Mouse (Mus musculus) kidney, postnatal 4 days (tissue): ENCODE results near the gene Gm10337.

Source experiments
- DNase-seq, 2 experiments: peaks; one replicate each; pipeline ENCODE4 v3.0.0; 2021; ENCODE audit warnings: mixed read lengths in 2 of 2

Gm10337 gene

GRCm38 (mm10) chr15:102501084-102501814 is 2.3 kb upstream of the Gm10337 start:
- DNase-seq: no peak

- no peak for DNase-seq
These were observed 1.2 kb upstream of the Gm10337 start for GRCm38 (mm10) chr15:102502254-102502840.

GRCm38 (mm10) chr15:102503924-102504782 is 631 bp downstream of the Gm10337 start:
- DNase-seq: no peak

DNA sequence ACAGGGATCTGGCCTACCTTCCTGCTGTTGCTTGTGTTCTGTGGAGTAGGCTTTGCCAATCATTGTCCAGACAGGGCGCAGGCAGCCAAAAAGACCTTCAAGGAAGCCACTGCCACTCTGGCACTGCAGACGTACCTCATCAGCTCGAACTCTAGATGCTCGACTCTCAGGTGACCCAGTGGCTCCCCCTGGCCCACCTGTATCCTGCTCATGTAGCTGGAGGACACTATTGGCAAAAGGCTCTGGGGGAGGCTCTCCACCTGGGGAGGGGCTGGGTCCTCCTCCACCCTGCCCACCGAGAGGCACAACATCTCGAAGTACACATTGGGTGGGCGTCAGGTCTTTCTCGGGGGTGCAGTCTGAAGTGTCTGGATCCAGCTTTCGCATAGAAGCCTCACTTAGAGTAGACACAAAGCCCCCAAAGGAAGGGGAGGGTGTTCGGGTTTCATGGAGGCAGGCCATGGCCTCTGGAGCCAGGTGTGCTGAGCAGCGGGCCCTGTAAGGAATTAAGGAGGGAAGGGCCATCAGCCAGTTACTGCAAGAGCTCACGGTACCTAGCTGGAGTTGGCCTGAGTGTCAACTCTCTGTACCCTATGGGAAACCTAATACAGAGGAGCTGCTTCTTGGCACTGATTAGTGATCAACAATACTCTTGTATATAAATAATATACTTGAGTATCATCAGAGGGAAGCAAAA is 1.7 kb downstream of the Gm10337 start:
- peak in 1 of 2 experiments; percentile 28 for DNase-seq

DNA sequence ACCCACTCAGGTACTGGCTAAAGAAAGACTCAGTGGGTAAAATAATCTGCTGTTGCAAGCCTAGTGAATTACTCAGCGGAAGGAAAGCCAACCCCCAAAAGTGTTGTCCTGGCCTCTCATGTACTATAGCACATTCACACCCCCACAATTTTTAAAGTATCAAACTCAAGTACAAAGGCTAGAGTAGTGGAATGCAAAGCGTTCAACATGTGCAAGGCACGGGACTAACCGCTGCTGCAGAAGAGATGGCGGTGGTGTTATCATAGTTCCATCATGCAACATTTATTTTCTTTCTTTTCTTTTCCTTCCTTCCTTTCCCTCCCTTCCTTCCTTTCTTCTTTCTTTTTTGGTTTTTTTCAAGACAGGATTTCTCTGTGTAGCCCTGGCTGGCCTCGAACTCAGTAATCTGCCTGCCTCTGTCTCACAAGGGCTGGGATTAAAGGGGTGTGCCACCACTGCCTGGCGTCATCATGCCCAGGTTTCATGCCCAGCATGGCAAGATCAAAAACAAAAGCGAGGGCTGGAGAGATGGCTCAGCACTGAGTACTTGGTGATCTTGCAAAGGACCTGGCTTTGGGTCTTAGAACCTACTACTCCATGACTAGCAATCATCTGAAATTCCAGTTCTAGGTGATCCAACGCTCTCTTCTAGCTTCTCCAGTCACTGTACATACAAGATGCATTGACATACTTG is 2.4 kb downstream of the Gm10337 start:
- DNase-seq: no peak

GRCm38 (mm10) chr15:102506464-102506830 is 2.9 kb downstream of the Gm10337 start:
- no peak for DNase-seq

DNA sequence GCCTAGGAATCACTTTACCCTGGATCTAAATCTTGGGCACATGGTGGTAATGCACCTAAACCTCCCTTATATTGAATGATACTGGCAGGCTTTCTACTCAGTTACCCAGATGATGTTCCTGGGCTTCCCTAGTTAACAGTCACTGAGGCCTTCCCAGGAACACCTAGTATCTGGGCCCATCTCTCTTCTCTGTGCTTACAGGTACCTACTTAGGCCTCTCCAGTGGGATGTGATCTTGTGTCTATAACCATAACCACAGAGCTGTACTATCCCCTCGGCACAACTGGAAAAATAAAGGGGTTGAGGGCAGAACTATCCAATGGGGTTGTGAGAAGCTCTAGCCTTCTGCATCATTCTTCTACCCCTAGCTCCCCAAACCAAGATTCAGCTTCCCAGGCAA is 3.3 kb downstream of the Gm10337 start:
- no peak for DNase-seq

DNA sequence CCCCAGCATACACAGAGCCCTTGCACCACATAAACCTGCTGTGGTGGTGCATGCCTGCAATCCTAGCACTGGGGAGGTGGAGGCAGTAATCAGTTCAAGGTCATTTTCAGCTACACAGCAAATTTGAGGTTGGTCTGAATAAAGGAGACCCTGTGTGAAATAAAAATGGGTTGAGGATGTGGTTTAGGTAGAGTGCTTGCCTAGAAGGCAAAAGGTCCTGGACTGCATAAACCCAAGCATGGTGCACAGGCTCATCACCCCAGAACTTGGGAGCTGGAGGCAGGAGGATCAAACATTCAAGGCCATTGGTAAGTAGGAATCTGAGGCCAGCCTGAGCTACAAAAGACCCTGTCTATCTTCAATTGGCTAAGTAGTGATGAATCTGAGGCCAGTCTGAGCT is 4.0 kb downstream of the Gm10337 start:
- no peak for DNase-seq

GRCm38 (mm10) chr15:102508336-102508735 is 4.8 kb downstream of the Gm10337 start:
- no peak for DNase-seq

DNA sequence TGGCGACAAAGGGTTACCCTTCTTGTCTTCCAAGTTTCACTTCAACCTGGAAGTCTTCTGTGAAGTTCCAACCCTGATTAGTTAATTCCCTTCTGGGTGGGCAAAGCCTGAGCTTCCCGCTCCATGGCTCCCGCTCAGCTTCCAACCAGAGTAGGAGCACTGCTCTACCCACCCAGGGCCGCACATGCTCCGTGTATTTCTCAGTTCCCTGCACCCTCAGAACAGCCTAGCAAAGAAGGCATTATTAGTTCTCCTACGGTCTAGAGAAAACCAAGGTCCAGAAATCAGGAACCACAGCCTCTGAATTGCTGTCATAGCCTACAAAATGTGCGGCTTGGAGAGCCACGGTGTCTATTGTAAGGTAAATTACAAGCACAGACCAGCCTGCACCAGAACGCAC is 6.6 kb downstream of the Gm10337 start:
- peak; percentile 51 to 59 for DNase-seq

DNA sequence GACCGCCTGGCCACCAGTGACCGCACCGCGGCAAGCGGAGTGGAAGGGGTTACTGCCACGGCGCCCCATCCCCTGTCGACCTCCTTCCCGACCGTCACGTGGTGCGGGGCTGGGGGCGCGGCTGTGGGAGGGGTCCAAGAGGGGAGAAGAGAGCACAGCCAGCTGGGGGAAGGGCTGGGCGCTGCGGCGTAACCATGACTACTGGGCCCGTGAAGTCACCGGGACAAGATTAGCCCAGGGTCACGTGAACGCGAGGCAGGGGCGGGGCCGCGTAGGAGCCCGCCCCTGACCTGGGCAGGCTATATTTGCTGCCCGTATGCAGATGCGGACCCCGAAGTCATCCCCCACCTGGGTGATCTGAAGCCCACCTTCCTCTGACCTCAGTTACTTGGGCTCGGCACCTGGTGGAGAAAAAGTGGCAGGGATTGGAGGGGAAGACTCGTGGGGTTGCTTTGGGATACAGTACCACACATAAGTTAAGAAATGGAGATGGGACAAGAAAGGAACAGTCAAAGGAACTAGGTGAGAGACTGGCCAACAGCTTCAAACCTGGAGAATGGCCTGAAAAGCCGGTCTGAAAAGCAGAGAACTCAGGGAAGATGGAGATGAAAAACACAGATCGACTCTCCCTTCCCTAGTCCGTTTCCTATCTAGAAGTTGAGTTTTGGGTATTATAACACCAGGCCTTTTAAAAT is 7.2 kb downstream of the Gm10337 start:
- peak; percentile 93 to 95 for DNase-seq

DNA sequence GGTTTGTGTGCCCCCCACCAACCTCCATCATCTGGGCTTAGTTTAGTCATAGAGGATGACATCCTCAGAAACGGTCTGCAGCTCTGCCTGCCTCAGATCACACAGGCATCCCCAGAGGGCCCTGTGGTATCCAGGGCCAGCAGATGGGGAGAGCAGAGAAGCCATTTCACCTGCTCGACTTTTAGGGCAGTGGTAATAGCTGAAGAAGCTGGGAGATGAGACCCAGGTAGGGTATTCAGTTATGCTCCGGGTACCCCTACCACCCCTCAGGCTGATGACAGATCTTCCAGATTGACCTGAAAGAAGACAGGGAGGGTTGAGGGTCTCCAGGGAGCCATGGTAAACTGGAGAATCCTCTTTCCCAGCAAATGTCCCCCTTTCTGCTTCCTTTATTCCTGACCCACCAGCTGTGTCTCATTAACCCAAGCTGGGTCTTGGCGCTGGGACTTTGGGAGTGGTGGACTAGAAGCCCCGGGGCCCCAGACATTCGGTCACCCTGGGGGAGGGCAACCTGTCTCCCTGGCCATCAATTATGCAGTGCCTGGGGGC is 7.8 kb downstream of the Gm10337 start:
- DNase-seq: peak; percentile 55 to 66

DNA sequence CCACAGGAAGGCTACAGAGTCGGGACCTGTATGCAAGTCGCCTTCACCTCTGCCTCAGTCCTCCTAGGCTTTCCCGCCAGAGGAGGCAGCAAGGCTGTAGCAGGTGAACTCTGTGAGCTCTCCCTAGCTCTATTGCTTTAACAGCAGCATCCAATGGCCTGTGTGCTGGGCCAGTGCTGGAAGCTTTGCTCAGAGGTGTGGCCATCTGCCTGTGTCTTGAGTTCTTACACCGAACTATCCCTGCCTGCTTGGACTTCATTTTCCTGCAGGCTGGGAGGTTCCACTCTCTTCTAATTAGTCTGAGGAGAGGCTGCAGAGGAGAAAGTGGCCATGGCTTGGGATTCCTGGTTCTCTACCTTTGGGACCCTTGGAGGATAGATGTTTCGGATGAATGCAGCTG is 8.5 kb downstream of the Gm10337 start:
- DNase-seq: no peak

GRCm38 (mm10) chr15:102512471-102512870 is 8.9 kb downstream of the Gm10337 start:
- DNase-seq: no peak

DNA sequence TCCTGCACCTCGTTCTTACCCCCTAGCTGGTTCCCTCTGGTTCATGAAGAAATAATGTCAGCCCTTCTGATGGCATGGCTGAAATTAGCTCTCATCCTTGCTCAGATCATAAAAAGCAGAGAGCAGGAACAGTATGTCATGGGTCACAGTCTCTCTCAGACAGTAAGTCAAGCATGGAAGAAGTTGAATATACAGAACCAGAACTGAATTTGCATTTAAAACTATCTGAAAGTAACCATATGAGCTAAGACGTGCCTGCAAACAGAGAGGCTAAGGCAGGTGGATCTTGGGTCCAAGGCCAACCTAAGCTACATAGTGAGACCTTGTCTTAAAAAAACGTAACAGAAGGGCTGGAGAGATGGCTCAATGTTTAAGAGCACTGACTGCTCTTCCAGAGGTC is 9.5 kb downstream of the Gm10337 start:
- no peak for DNase-seq

DNA sequence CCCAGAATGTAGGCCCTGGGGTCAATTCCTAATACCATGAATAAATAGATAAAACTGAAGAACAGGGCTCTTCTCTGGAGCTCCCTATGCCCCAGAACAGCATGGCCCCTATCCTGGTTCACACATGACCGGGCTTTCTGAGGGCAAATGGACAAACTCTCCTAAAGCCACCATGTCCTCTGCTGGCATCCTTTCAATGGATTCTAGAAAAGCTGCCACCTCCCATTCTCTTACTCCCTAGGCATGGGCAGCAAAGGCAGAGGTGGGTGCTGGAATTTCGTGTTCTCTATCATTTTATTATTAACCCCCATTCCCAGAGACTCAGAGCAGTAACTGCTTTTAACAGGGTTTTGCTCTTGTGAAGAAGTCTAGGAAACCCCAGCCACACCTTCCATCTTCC is 11.7 kb downstream of the Gm10337 start:
- DNase-seq: no peak

GRCm38 (mm10) chr15:102515791-102516190 is 12.3 kb downstream of the Gm10337 start:
- DNase-seq: no peak

GRCm38 (mm10) chr15:102516293-102516692 is 12.8 kb downstream of the Gm10337 start:
- no peak for DNase-seq

GRCm38 (mm10) chr15:102516728-102517404 is 13.3 kb downstream of the Gm10337 start, which contains the start of gene Map3k12:
TSS of gene Map3k12 (minus strand) at chr15:102517064.
- peak; percentile 80 to 84 for DNase-seq

- no peak for DNase-seq
These were observed 14.1 kb downstream of the Gm10337 start for GRCm38 (mm10) chr15:102517631-102517975.
